Comparison of ENCODE assay signal across 27 mouse cellular contexts in the genomic region with DNA sequence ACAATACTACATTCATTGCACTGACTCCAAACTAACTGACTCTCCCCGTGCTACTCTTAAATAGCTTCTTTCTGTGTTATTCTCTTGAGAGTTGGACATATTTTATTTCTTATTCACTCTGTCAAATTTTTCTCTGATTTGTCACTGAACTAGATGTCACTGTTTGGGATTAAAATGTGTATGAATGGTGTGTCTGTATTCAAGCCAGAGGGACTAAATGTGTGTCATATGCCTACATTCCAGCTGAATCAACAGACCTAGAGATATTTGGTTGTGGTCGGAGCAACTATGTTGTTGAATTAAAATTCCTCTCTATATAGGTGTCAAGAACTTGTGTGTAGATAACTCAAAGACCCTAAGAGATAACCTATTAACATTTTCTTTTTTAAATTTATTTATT.
"Had no signal": no experiment of that assay in that cellular context is flagged by ENCODE, and none has a peak within 500 bp of the region (broad histone marks: within the 10 kb centered on the region; RNA-seq: fewer than 3 reads in every experiment).

No protein-coding gene starts in this region.

- H3K9ac ChIP-seq: heart, embryonic 12.5 days; hindbrain, embryonic 12.5 days; hindbrain, embryonic 14.5 days; intestine, embryonic 15.5 days; limb, embryonic 13.5 days; limb, embryonic 15.5 days; liver, embryonic 12.5 days; liver, embryonic 14.5 days had no signal

- DNase-seq: gastrocnemius, adult 2 months; gastrocnemius, postnatal 10 days; gastrocnemius, postnatal 25 days; heart, adult 18-20 months; heart, postnatal 10 days; heart, postnatal 4 days; kidney, adult 18-20 months; kidney, adult 8-10 months; kidney, postnatal 10 days; kidney, postnatal 25 days; kidney, postnatal 4 days; layer of hippocampus, postnatal 36 days; left cerebral cortex, postnatal 4 days had no signal

- H3K4me1 ChIP-seq: heart, embryonic 10.5 days; heart, embryonic 12.5 days; hindbrain, embryonic 10.5 days; hindbrain, embryonic 12.5 days; intestine, embryonic 15.5 days; limb, embryonic 13.5 days; limb, embryonic 15.5 days; liver, embryonic 12.5 days had no signal

- H3K4me2 ChIP-seq: heart, embryonic 12.5 days; hindbrain, embryonic 12.5 days; hindbrain, embryonic 14.5 days; intestine, embryonic 15.5 days; limb, embryonic 13.5 days; limb, embryonic 15.5 days; liver, embryonic 12.5 days had no signal

- H3K4me3 ChIP-seq: gastrocnemius, adult 2 months; heart, embryonic 10.5 days; heart, embryonic 12.5 days; hindbrain, embryonic 10.5 days; hindbrain, embryonic 12.5 days; intestine, embryonic 15.5 days; layer of hippocampus, adult 2 months; limb, embryonic 13.5 days; limb, embryonic 15.5 days; liver, embryonic 12.5 days had no signal

- ATAC-seq: hindbrain, embryonic 16.5 days; inflammation-experienced regulatory T-cells, adult 6 months; intestine, embryonic 15.5 days; intestine, postnatal 0 days; liver, embryonic 12.5 days had no signal

- H3K27ac ChIP-seq: gastrocnemius, adult 2 months; heart, embryonic 10.5 days; hindbrain, embryonic 10.5 days; hindbrain, embryonic 12.5 days; hindbrain, embryonic 14.5 days; intestine, embryonic 15.5 days; layer of hippocampus, adult 2 months; limb, embryonic 13.5 days; limb, embryonic 15.5 days; liver, embryonic 12.5 days; liver, embryonic 14.5 days had no signal

- H3K36me3 ChIP-seq: heart, embryonic 10.5 days; heart, embryonic 12.5 days; hindbrain, embryonic 10.5 days; hindbrain, embryonic 12.5 days; intestine, embryonic 15.5 days; limb, embryonic 13.5 days; limb, embryonic 15.5 days; liver, embryonic 12.5 days had no signal

- H3K9me3 ChIP-seq: heart, embryonic 10.5 days; heart, embryonic 12.5 days; hindbrain, embryonic 10.5 days; hindbrain, embryonic 12.5 days; intestine, embryonic 15.5 days; limb, embryonic 13.5 days; limb, embryonic 15.5 days; liver, embryonic 12.5 days had no signal

- H3K27me3 ChIP-seq: heart, embryonic 12.5 days; hindbrain, embryonic 12.5 days; intestine, embryonic 15.5 days; limb, embryonic 13.5 days; limb, embryonic 15.5 days; liver, embryonic 12.5 days had no signal
